23 mouse cellular contexts compared by ENCODE assay signal in genomic region chr12:72592991-72593390, GRCm38 (mm10). TPM values are rescaled to one million over a fixed set of nuclear protein-coding genes. Genes with fewer than 3 reads are reported as not detected.
DNase-seq lines count a peak whose midpoint lies in the region; ATAC-seq and TF ChIP-seq lines count a peak whose summit lies in the region.
"Had no signal": no experiment of that assay in that cellular context is flagged by ENCODE, and none has a peak within 500 bp of the region (broad histone marks: within the 10 kb centered on the region; RNA-seq: fewer than 3 reads in every experiment).

No protein-coding gene starts in this region.

- H3K27me3 ChIP-seq in liver, adult 2 months (ENCODE audit: control insufficient read depth, insufficient read depth, low read length) = no peaks in the 10 kb centered on the region
- no peaks in the 10 kb centered on the region for H3K27me3 ChIP-seq in liver, embryonic 12.5 days (replicated peaks)
- H3K27me3 ChIP-seq: CH12.LX had no signal

- H3K4me1 ChIP-seq in liver, adult 2 months (ENCODE audit: control insufficient read depth, insufficient read depth, low read length) = no peaks in the 10 kb centered on the region
- no peaks in the 10 kb centered on the region for H3K4me1 ChIP-seq in liver, embryonic 12.5 days

- TF ChIP-seq POLR2A in liver, adult 2 months (IDR thresholded peaks at IDR 0.05; ENCODE audit: extremely low read depth, insufficient read depth, low read length) = no peak

- no peaks in the 10 kb centered on the region for H3K9me3 ChIP-seq in liver, embryonic 12.5 days (replicated peaks)
- H3K9me3 ChIP-seq: G1E had no signal

- no peak for TF ChIP-seq CTCF in liver, adult 2 months (IDR thresholded peaks at IDR 0.05; ENCODE audit: low read depth, low read length)

- no peaks in the 10 kb centered on the region for H3K79me2 ChIP-seq in liver, adult 2 months (ENCODE audit: control insufficient read depth, insufficient read depth, low read length)

- no peak overlapping the region for H3K4me3 ChIP-seq in liver, adult 2 months (ENCODE audit: insufficient read depth, low read depth, low read length)
- no peak overlapping the region for H3K4me3 ChIP-seq in liver, embryonic 12.5 days

- ATAC-seq in liver, embryonic 12.5 days = no peak
- ATAC-seq: activated CD4-positive, CD25-positive, alpha-beta regulatory T cell, adult 4 months; CD4-positive, CD25-positive, alpha-beta regulatory T cell, adult 4 months; Patski had no signal

- no peak overlapping the region for H3K4me2 ChIP-seq in liver, embryonic 12.5 days

- H3K27ac ChIP-seq in liver, adult 2 months (replicated peaks; ENCODE audit: insufficient read depth, low read depth, low read length) = no peak overlapping the region
- H3K27ac ChIP-seq in liver, embryonic 12.5 days = no peak overlapping the region

- DNase-seq in liver, adult 2 months (ENCODE audit: extremely low read depth, low read depth, low spot score) = peak; percentile 92
- DNase-seq: adrenal gland, adult 2 months; adrenal gland, adult 8-10 months; adrenal gland, postnatal 10 days; adrenal gland, postnatal 14 days; adrenal gland, postnatal 25 days; adrenal gland, postnatal 36 days; B cell, adult 2 months; cerebellum, adult 11 months; cerebellum, adult 11-12 months; cerebellum, adult 18-20 months; cerebellum, adult 2 months had no signal

- no peak overlapping the region for H3K9ac ChIP-seq in liver, adult 2 months (ENCODE audit: low read depth, low read length)
- no peak overlapping the region for H3K9ac ChIP-seq in liver, embryonic 12.5 days

- H3K36me3 ChIP-seq in liver, adult 2 months (ENCODE audit: control insufficient read depth, insufficient read depth, low read length) = no peaks in the 10 kb centered on the region
- no peaks in the 10 kb centered on the region for H3K36me3 ChIP-seq in liver, embryonic 12.5 days
- H3K36me3 ChIP-seq: G1E had no signal

RNA-seq across cellular contexts. Expression of gene Gm4756, which starts 56.5 kb away (rescaled TPM):
- 72.0 and 103 TPM in 2 replicates for total RNA-seq in liver, adult 2 months (2014; rRNA removed)
- polyA plus RNA-seq in liver, adult 2 months (2012; rRNA removed) = 117 and 146 TPM in 2 replicates
- not detected in 2 replicates for polyA plus RNA-seq in liver, embryonic 12.5 days (2016; fragmentation: Nextera tagmentation; extraction: Ambion mirVana)
- total RNA-seq: adrenal gland, adult 18-20 months; adrenal gland, adult 8-10 months; adrenal gland, postnatal 10 days; adrenal gland, postnatal 14 days; adrenal gland, postnatal 25 days; adrenal gland, postnatal 36 days; adrenal gland, postnatal 4 days; CH12.LX; MEL had no signal
- polyA plus RNA-seq: activated CD4-positive, CD25-positive, alpha-beta regulatory T cell, adult 4 months; brain, embryonic 14.5 days; C2C12; CD4-positive, CD25-positive, alpha-beta regulatory T cell, adult 4 months; cerebellum, adult 2 months; G1E had no signal

RNA-seq across cellular contexts. Expression of gene Pcnx4, which starts 56.8 kb away (rescaled TPM):
- 4.2 and 5.2 TPM in 2 replicates for total RNA-seq in liver, adult 2 months (2014; rRNA removed)
- 2.3 and 2.5 TPM in 2 replicates for polyA plus RNA-seq in liver, adult 2 months (2012; rRNA removed)
- polyA plus RNA-seq in liver, embryonic 12.5 days (2016; fragmentation: Nextera tagmentation; extraction: Ambion mirVana) = 4.0 and 4.2 TPM in 2 replicates

Comparison
In these comparisons a context has a peak if more than half of its experiments do, and no peak if none do; other contexts are left out.
1. RNA of gene Gm4756, which starts 56.5 kb away (polyA plus RNA-seq): 117 to 146 TPM in liver, adult 2 months; not detected in liver, embryonic 12.5 days; every median in the first group is over 100 times any median in the second.